Mouse (Mus musculus): Measurements from ENCODE around the gene Sde2. TPM values are rescaled to one million over a fixed set of nuclear protein-coding genes. Genes with fewer than 3 reads are reported as not detected.

The Sde2 gene
- polyA plus RNA-seq (2017; shearing (Covaris generic)) = 57.5 TPM

DNA sequence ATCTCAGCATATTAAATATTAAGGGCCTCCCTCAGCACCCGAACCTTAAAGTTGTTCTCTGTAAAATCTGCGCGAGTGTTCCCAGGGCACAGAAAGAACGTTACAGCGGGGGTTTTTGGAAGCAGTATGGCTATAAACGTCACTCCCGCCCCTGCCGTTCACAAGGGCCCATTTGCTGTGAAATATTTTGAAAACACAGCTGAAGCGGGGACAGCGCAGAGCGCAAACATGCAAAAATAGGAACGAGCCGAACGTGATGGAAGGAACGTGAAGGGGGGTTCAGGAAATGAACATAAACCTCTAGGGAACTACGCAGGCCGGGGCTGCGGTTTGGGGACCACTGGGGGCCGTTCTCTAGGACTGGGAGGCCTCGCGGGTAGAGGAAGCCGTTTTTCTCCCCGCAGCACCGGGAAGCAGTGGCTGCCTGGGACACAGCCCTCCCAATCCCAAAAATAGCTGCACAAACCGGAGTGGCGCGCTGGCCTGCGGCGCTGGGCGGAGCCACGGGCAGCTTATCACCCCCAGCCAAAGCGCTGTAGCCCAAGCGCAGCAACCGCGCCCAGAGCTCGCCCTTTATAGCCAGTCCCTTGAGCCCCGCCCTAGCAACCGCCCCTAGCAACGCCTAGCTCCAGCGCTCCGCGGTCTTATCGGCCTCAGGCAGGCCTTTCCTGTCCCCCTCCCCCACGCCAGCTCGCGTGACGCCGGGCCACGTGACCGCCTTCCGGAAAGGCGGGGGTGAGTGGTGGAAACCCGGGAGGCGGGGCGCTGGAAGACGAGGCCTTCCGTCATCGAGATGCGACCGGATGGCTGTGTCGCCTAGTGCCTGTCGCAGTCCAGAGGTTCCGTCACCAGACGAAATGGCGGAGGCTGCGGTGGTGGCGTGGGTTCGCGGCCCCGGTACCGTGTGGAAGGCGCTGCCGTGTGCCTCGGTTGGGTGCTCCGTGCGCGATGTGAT, at the start of gene Sde2:
Sde2 (plus strand) TSS at position 812 of the 955 bp plus-strand sequence.

DNA sequence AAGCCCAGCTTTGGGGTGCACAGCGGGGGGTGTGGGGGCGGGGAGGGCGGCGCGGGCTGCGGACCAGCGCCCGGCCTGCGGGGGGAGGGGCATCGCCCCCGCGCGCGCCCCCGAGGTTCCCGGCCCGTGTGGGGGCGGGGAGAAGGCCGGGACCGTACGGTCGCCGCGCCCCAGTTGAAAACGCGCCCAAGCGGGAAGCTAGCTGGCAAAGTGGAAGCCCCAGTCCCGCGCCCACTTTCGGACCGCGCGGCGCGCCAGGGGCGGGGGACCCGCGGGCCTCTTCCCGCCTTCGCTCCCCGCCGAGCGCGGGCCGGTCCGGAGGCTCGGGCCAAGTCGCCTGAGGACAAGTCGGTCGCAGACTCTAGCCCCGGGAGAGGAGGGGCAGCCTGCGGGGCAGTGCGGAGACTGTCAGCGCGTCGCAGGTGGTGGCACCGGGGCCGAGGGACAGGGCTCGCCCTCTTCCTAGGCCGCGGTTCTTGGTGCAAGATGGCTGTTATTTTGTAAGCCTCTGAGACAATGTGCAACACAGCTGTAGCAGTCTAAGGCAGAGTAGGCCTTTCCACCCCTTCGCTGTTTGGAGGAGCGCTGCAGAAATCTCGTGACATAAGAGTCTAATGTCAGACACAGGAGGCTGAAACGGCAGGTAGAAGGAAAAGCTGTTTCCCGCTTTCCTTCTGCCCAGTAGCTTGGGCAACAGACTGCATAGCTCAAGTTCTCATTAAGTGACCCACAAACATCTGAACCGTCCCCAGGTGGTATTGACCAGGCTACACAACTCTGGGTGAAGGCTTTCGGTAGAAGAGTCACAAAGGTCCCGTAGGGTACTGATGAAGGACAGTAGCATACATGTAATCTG, 36.8 kb upstream of the Sde2 start, which contains the start of gene H3f3a:
H3f3a (minus strand) TSS at position 59 of the 856 bp plus-strand sequence.

DNA sequence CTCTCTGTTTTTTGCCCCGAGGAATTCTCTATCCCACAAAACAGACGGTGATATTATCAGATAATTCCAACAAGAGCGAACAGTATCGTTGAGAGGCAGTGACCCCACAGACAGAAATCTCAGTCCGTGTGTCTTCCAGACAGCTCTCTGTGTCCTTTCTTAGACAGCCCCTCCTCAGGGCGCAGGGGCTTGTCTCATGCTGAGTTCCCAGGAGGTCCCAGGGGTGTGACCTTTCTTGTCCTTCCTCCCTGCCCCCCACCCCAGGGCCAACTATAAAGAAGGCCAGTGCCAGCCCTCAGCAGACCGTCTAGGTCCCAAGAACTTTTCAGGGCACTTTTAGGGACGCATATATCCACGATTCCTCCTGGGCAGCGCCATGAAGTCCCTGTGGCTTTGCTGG, 41.9 kb downstream of the Sde2 start, which contains the start of gene Lefty2:
Lefty2 (plus strand) TSS at position 301 of the 400 bp plus-strand sequence.

DNA sequence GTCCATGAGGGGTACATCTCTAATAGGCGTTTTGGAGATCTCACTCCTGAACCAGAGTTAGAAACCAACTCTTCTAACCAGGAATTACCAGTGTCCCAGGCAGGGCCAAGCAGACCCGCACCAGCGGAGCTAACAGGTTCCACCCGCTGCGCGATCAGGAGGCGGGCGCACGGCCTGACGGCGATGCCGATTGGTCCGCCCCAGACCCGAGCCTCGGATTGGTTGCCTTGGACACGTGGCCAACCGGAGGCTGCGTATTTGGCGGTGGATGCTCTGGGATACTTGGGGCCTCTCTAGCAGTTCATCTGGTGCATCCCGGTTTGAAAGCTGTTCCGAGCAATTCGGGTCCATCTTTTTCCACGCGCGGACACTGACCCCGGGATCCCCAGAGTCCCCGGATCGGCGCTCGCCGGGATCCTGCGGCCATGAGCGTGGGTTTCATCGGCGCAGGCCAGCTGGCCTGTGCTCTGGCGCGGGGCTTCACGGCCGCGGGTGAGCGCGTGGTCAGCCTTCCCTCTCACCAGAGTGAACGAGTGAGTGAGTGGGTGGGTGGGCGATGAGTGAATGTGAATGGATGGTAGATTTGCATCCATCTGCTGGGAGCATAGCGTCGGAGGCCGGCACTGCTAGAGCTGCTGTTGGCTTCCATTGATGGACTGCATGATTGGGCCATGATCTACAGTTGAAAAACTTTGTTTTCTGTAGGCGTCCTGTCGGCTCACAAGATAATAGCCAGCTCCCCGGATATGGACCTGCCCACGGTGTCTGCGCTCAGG, 53.3 kb downstream of the Sde2 start, which contains the start of gene Pycr2:
Pycr2 (plus strand) TSS at position 255 of the 776 bp plus-strand sequence.

Other genes with a start within 250 kb of the Sde2 start
- gene Lin9, start 210.0 kb upstream of the Sde2 start, polyA plus RNA-seq (2017; shearing (Covaris generic)) = 21.5 TPM
- 0.20 TPM for gene Mixl1, start 154.1 kb upstream of the Sde2 start, polyA plus RNA-seq (2017; shearing (Covaris generic))
- 7.2 TPM for gene Acbd3, start 125.1 kb upstream of the Sde2 start, polyA plus RNA-seq (2017; shearing (Covaris generic))
- 1,375 TPM for gene H3f3a, start 37.2 kb upstream of the Sde2 start, polyA plus RNA-seq (2017; shearing (Covaris generic))
- gene Lefty2, start 42.0 kb downstream of the Sde2 start, polyA plus RNA-seq (2017; shearing (Covaris generic)) = not detected
- 85.4 TPM for gene Pycr2, start 53.2 kb downstream of the Sde2 start, polyA plus RNA-seq (2017; shearing (Covaris generic))
- 0.51 TPM for gene Lefty1, start 83.9 kb downstream of the Sde2 start, polyA plus RNA-seq (2017; shearing (Covaris generic))
- 48.4 TPM for gene Tmem63a, start 91.2 kb downstream of the Sde2 start, polyA plus RNA-seq (2017; shearing (Covaris generic))
- 358 TPM for gene Ephx1, start 169.8 kb downstream of the Sde2 start, polyA plus RNA-seq (2017; shearing (Covaris generic))
- not detected for gene 9130409I23Rik, start 200.1 kb downstream of the Sde2 start, polyA plus RNA-seq (2017; shearing (Covaris generic))